Mouse (Mus musculus): ENCODE results near the gene Atxn10. TPM values are rescaled to one million over a fixed set of nuclear protein-coding genes. Genes with fewer than 3 reads are reported as not detected.
"Not testable (repeated sequence)": the region's sequence is repeated elsewhere in the genome, so short reads cannot be mapped to it uniquely, and the experiment has no call there.

The Atxn10 gene
- total RNA-seq, 1 experiment from 2014 or later: 88.7 TPM

- not testable (repeated sequence) for ATAC-seq (replicated peaks; ENCODE audit: low read depth, poor library complexity, severe bottlenecking)
Measured at GRCm38 (mm10) chr15:85333511-85333910, 2.5 kb upstream of the Atxn10 start.

GRCm38 (mm10) chr15:85334234-85334633 is 1.8 kb upstream of the Atxn10 start:
- ATAC-seq (replicated peaks; ENCODE audit: low read depth, poor library complexity, severe bottlenecking): no peak

- peak; percentile 95 for ATAC-seq (replicated peaks; ENCODE audit: low read depth, poor library complexity, severe bottlenecking)
Measured at GRCm38 (mm10) chr15:85336301-85336991, 401 bp downstream of the Atxn10 start.

DNA sequence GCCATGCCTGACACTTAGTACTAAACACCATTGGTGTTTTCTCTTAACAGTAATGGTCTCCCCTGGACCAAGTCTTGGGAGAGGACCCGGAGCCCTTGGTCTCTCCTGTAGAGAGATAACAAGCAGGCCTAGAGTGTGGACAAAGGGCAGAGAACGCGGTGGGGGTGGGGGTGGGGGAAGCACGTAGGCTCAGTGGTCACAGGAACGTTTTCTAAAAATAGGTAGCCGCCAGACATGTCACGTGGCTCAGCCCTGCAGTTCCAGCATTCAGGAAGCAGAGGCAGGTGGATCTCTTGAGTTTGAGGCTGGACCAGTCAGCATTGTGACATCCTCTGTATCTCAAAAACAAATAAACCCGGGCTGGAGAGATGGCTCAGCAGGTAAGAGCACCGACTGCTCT is 1.2 kb downstream of the Atxn10 start:
- ATAC-seq (replicated peaks; ENCODE audit: low read depth, poor library complexity, severe bottlenecking): no peak

DNA sequence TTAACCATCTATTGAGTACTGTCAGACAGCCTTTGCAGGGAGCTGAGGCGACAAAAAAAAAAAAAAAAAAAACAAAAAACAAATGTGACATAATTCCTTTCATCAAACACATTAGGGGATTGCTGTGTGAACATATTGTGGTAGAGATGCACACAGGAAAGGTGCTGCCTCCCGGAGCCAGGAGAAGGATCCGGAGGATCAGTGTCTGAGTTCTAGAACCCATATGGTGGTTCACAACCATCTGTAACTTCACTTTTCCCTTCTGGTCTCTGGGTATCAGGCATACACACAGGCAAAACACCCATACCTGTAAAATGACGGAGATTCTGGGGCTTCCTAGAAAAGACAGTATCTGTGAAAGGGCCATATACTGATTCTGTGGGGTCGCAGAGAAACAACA is 1.9 kb downstream of the Atxn10 start:
- no peak for ATAC-seq (replicated peaks; ENCODE audit: low read depth, poor library complexity, severe bottlenecking)

DNA sequence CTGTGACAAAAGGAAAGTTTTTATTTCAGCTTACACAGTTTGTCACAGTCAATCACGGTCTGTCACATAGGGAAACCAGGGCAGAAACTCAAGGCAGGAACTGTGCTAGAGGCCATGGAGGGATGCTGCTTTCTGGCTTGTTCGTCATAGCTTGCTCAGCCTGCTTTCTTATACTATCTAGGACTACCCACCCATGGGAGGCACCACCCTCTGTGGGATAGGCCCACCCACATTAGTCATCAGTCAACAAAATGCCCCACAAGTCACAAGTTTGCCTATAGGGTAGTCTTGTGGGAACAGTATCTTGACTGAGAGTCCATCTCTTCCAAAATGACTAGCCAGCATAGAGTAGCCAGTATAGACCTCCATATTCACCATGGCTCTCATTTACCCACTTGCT is 6.2 kb downstream of the Atxn10 start:
- ATAC-seq (replicated peaks; ENCODE audit: low read depth, poor library complexity, severe bottlenecking): no peak

GRCm38 (mm10) chr15:85344673-85345072 is 8.6 kb downstream of the Atxn10 start:
- no peak for ATAC-seq (replicated peaks; ENCODE audit: low read depth, poor library complexity, severe bottlenecking)

- ATAC-seq (replicated peaks; ENCODE audit: low read depth, poor library complexity, severe bottlenecking): no peak
Measured at GRCm38 (mm10) chr15:85347058-85347700, 11.1 kb downstream of the Atxn10 start.

DNA sequence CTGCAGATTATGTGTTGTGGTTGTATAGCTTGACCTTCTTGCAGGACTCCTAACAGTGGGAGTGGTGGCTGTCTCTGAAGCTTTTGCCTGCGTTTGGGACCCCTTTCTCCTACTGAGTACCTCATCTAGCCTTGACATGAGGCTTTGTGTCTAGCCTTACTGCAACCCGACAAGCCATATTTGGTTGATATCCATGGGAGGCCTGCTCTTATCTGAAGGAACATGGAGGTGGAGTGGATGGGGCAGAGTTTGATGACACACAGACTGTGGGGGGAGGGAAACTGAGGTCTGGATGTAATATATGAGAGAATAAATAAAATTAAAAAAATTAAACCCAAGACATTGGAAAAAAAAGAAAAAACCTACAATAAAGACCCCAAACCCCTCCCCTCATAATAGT is 14.1 kb downstream of the Atxn10 start:
- ATAC-seq (replicated peaks; ENCODE audit: low read depth, poor library complexity, severe bottlenecking): no peak

- no peak for ATAC-seq (replicated peaks; ENCODE audit: low read depth, poor library complexity, severe bottlenecking)
Measured at GRCm38 (mm10) chr15:85354060-85354459, 18.0 kb downstream of the Atxn10 start.

GRCm38 (mm10) chr15:85356112-85356511 is 20.1 kb downstream of the Atxn10 start:
- no peak for ATAC-seq (replicated peaks; ENCODE audit: low read depth, poor library complexity, severe bottlenecking)

GRCm38 (mm10) chr15:85357465-85358225 is 21.6 kb downstream of the Atxn10 start:
- ATAC-seq (replicated peaks; ENCODE audit: low read depth, poor library complexity, severe bottlenecking): no peak

- ATAC-seq (replicated peaks; ENCODE audit: low read depth, poor library complexity, severe bottlenecking): no peak
Measured at GRCm38 (mm10) chr15:85359483-85359882, 23.4 kb downstream of the Atxn10 start.

DNA sequence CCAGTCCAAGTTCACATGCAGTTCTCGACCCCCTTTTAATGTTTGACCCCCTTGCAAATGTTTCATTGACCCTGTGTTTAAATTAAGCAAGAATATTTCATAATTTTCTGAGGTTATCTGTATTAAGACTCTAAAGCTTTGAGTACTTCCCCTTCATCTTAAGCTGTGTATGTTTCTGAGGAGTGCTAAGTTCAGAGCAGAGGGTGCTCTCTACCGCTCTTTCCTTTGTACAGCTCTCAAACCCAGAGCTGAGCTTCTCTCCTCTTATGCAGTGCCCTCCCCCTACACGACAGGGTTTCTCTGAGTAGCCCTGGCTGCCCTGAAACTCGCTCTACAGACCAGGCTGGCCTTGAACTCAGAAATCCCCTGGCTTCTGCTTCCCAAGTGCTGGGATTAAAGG is 23.9 kb downstream of the Atxn10 start:
- ATAC-seq (replicated peaks; ENCODE audit: low read depth, poor library complexity, severe bottlenecking): no peak

- ATAC-seq (replicated peaks; ENCODE audit: low read depth, poor library complexity, severe bottlenecking): no peak
Measured at GRCm38 (mm10) chr15:85364366-85364765, 28.3 kb downstream of the Atxn10 start.

DNA sequence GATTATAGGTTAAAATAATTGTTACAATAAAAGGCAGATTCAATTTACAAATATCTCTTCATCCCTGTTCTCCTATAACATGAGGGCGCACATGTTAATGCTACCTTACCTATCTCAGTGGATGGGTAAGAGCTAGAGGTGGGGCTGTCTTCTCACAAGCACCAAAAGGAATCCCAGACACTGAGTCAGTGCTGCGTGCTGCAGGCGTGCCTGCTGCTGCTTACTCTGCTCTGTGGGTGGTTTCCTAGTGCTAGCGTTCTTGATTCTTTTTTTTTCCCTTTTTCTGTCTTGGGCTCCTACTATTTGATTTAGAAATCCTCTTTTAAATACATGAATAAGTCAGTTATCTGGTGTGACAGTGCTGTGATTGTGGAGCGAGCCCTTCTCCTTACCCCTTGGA is 30.9 kb downstream of the Atxn10 start:
- ATAC-seq (replicated peaks; ENCODE audit: low read depth, poor library complexity, severe bottlenecking): no peak

DNA sequence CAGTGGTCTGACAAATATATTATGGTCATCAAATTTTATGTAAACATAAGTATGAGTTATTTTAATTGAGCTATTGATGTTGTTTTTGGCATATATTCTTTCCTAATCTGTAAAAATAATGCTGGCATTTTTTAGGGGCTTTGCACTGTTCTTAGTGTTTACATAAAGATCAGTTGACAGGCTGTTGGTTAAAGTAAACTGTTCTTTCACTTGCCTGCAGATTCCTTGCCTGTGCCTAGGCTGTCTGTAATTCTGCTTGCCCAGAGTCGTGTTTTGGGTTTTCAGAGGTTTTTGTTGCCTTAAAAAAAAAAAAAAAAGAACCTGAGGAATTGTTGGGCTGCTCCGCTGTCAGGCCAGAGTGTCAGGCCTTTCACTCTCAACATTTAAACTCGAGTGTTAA is 33.7 kb downstream of the Atxn10 start:
- ATAC-seq (replicated peaks; ENCODE audit: low read depth, poor library complexity, severe bottlenecking): no peak

DNA sequence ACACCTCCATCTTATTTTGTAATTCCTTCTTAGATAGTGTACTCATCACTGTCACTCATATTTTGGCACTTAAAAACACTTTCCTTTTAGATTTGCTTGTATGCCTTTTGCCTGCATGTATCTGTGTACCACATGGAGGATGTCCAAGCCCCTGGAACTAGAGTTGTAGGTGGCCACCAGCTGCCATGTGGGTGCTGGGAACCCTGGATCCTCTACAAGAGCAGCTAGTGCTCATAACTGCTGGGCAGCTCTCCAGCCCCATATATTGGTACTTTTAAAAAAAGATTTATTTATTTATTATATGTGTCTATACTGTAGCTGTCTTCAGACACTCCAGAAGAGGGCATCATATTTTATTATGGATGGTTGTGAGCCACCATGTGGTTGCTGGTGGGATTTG is 37.1 kb downstream of the Atxn10 start:
- ATAC-seq (replicated peaks; ENCODE audit: low read depth, poor library complexity, severe bottlenecking): no peak

GRCm38 (mm10) chr15:85383477-85383876 is 47.4 kb downstream of the Atxn10 start:
- no peak for ATAC-seq (replicated peaks; ENCODE audit: low read depth, poor library complexity, severe bottlenecking)

GRCm38 (mm10) chr15:85388696-85389095 is 52.7 kb downstream of the Atxn10 start:
- no peak for ATAC-seq (replicated peaks; ENCODE audit: low read depth, poor library complexity, severe bottlenecking)

DNA sequence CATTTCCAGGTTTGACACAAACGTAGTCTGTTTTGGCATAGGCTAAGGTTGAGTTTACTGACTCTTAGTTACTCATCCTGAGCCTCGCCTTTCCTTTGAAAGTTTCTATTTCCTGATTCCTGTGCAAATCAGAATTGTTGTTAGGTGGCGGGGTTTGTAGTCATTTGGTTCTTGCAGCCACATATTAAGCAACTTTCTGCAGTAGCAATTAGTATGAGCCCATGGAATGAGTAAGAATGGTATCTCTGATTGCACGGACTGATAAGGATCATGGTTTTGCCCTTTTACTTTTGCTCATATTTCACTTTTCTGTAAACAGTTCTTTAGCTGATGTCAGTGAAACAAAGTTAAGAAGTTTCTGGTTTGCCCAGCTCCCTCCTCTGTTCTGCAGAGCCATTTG is 53.9 kb downstream of the Atxn10 start:
- ATAC-seq (replicated peaks; ENCODE audit: low read depth, poor library complexity, severe bottlenecking): no peak
